Mouse (Mus musculus) liver, adult 2 months (tissue): ENCODE data around the gene Alkbh1.

Source experiments
- CTCF ChIP-seq: fragments of 200-500 bp; IDR thresholded peaks from 2 replicates; pipeline ENCODE4 v1.5.1; 2011; ENCODE audit warnings: low read depth, low read length, control low read depth
- POLR2A ChIP-seq: fragments of 200-500 bp; IDR thresholded peaks from 2 replicates; pipeline ENCODE4 v1.6.1; 2011; ENCODE audit warnings: low read length, control low read depth; ENCODE audit not compliant: insufficient read depth; ENCODE audit errors: extremely low read depth

GRCm38 (mm10) chr12:87407869-87408605 lies 35.8 kb downstream of the Alkbh1 start:
- TF ChIP-seq POLR2A (no peak), CTCF (no peak)
